Mouse (Mus musculus) heart, postnatal 0 days (tissue): ENCODE results near the gene Fbxl12. TPM values are rescaled to one million over a fixed set of nuclear protein-coding genes. Genes with fewer than 3 reads are reported as not detected.
A peak's percentile ranks its signal among the peaks of the same experiment; 100 is the strongest.

Source experiments
- ATAC-seq: fragments of 200-750 bp; cut with Nextera tagmentation; 2 replicates; pipeline ENCODE4 v1.8.0; 2017; ENCODE audit warnings: low read depth, moderate number of reproducible peaks, moderate library complexity; ENCODE audit not compliant: insufficient read depth
- DNase-seq: peaks from one replicate; pipeline ENCODE4 v3.0.0-alpha.2; 2016; ENCODE audit warnings: low spot score
- H3K27ac ChIP-seq: fragments of 300-500 bp; sonication (generic); 2 replicates; pipeline ENCODE4 v1.5.1; 2014; ENCODE audit warnings: low read depth, mild to moderate bottlenecking
- H3K27me3 ChIP-seq: fragments of 300-500 bp; sonication (generic); 2 replicates; pipeline ENCODE4 v1.6.1; 2014; ENCODE audit warnings: low read length, mixed read lengths; ENCODE audit not compliant: control insufficient read depth, insufficient read depth
- H3K36me3 ChIP-seq: fragments of 300-500 bp; sonication (generic); replicated peaks from 2 replicates; pipeline ENCODE4 v1.6.1; 2014; ENCODE audit warnings: low read length, mixed read lengths; ENCODE audit not compliant: control insufficient read depth, insufficient read depth
- H3K4me1 ChIP-seq: fragments of 300-500 bp; sonication (generic); 2 replicates; pipeline ENCODE4 v1.6.1; 2014; ENCODE audit warnings: antibody characterized with exemption; ENCODE audit not compliant: control insufficient read depth, insufficient read depth
- H3K4me2 ChIP-seq: fragments of 300-500 bp; sonication (generic); 2 replicates; pipeline ENCODE4 v1.6.1; 2014; ENCODE audit warnings: low read depth, mild to moderate bottlenecking, low read length, moderate library complexity
- H3K4me3 ChIP-seq: fragments of 300-500 bp; sonication (generic); 2 replicates; pipeline ENCODE4 v1.5.1; 2014; ENCODE audit warnings: low read depth, low read length
- H3K9ac ChIP-seq: fragments of 300-500 bp; sonication (generic); replicated peaks from 2 replicates; pipeline ENCODE4 v1.6.1; 2014; ENCODE audit warnings: low read depth, low read length, mixed read lengths
- H3K9me3 ChIP-seq: fragments of 300-500 bp; sonication (generic); replicated peaks from 2 replicates; pipeline ENCODE4 v1.6.1; 2016; ENCODE audit warnings: low read length; ENCODE audit not compliant: control insufficient read depth
- CTCF ChIP-seq: IDR thresholded peaks from 2 replicates; pipeline ENCODE4 v1.5.1; 2016; ENCODE audit warnings: antibody characterized with exemption, control low read depth, low read depth
- EP300 ChIP-seq: IDR thresholded peaks from 2 replicates; pipeline ENCODE4 v1.6.1; 2016; ENCODE audit warnings: antibody characterized with exemption, low read depth
- WGBS: fragments of 180-500 bp; shearing (Covaris S2); extraction: QIAGEN DNeasy Blood & Tissue Kit; methylation state at CpG from one replicate; pipeline ENCODE4 v1.1.7; 2014; 5-methylcytosine and 5-hydroxymethylcytosine counted together
- polyA plus RNA-seq: library from polyadenylated mRNA; unstranded; fragments of >200 nt; fragmentation: Nextera tagmentation; extraction: Ambion mirVana; gene quantifications from 2 replicates; pipeline ENCODE4 v1.2.1, GENCODE M21; 2015
- total RNA-seq: library from RNA; depleted of rRNA; stranded (reverse); fragments of >200 nt; gene quantifications from 2 replicates; pipeline ENCODE4 v1.2.3, GENCODE M21; 2014; ENCODE audit warnings: low replicate concordance

The Fbxl12 gene
- total and polyA plus RNA-seq, 2 experiments from 2014 or later: 12.7 to 20.8 TPM

- 0 out of 2 replicates have a peak, but pooled peaks have one; percentile 4 for TF ChIP-seq CTCF
- TF ChIP-seq EP300: no peak
- H3K27ac ChIP-seq: peak overlapping the region; percentile 96
- under 1% methylated on average over 57 of the region's 57 CpGs for WGBS
- H3K4me3 ChIP-seq: peak overlapping the region; percentile 60
- peak overlapping the region; percentile 73 for H3K9ac ChIP-seq
- H3K9me3 ChIP-seq: no peaks in the 10 kb centered on the region; the same call in none of the 2 replicates
- H3K27me3 ChIP-seq: no peaks in the 10 kb centered on the region
- peak overlapping the region; percentile 74 for H3K4me2 ChIP-seq
- no peaks in the 10 kb centered on the region for H3K36me3 ChIP-seq
- ATAC-seq (peak; percentile 90), DNase-seq (peak; percentile 86)
- H3K4me1 ChIP-seq: no peaks in the 10 kb centered on the region
Observed at GRCm38 (mm10) chr9:20607100-20607974, 37.2 kb downstream of the Fbxl12 start.

GRCm38 (mm10) chr9:20606269-20606668, 38.3 kb downstream of the Fbxl12 start:
- Histone ChIP-seq H3K36me3 (no peaks in the 10 kb centered on the region), H3K27ac (no peak overlapping the region), H3K4me1 (no peaks in the 10 kb centered on the region), H3K9me3 (no peaks in the 10 kb centered on the region; the same call in none of the 2 replicates), H3K9ac (no peak overlapping the region), H3K4me2 (no peak overlapping the region), H3K4me3 (no peak overlapping the region), H3K27me3 (no peaks in the 10 kb centered on the region)
- DNase-seq (no peak), ATAC-seq (no peak)
- WGBS: 79% methylated on average over 1 of the region's 1 CpGs
- TF ChIP-seq EP300: no peak
- no peak for TF ChIP-seq CTCF

GRCm38 (mm10) chr9:20601270-20601669, 43.3 kb downstream of the Fbxl12 start:
- Histone ChIP-seq H3K4me2 (no peak overlapping the region), H3K36me3 (peaks cover 4% of the 10 kb centered on the region; the same call in 1 of the 2 replicates), H3K27me3 (no peaks in the 10 kb centered on the region), H3K4me3 (no peak overlapping the region), H3K27ac (no peak overlapping the region), H3K9me3 (no peaks in the 10 kb centered on the region; the same call in 1 of the 2 replicates), H3K4me1 (no peaks in the 10 kb centered on the region), H3K9ac (no peak overlapping the region)
- ATAC-seq (no peak), DNase-seq (no peak)
- TF ChIP-seq CTCF: no peak
- TF ChIP-seq EP300: no peak
- WGBS: 72% methylated on average over 6 of the region's 6 CpGs

- Histone ChIP-seq H3K27me3 (no peaks in the 10 kb centered on the region; the same call in 1 of the 2 replicates), H3K9me3 (0 out of 2 replicates have a peak, but pooled peaks cover 7% of the 10 kb centered on the region), H3K4me1 (no peaks in the 10 kb centered on the region), H3K4me2 (peak within 1 kb of the TSS; percentile 71), H3K9ac (peak within 1 kb of the TSS; percentile 67), H3K4me3 (peak within 1 kb of the TSS; percentile 59), H3K36me3 (peaks cover 2% of the 10 kb centered on the region; the same call in 1 of the 2 replicates), H3K27ac (peak within 1 kb of the TSS; percentile 65)
- DNase-seq (peak; percentile 94), ATAC-seq (peak; percentile 98)
- TF ChIP-seq CTCF (0 out of 2 replicates have a peak, but pooled peaks have one; percentile 10), EP300 (peak; percentile 89)
- WGBS: under 1% methylated on average over 30 of the region's 30 CpGs
Observed at GRCm38 (mm10) chr9:20581175-20581634, 63.4 kb downstream of the Fbxl12 start, which contains the start of gene Zfp846. Zfp846 (plus strand) TSS chr9:20581291.

- WGBS: 76% methylated on average over 2 of the region's 2 CpGs
- Histone ChIP-seq H3K9me3 (no peaks in the 10 kb centered on the region), H3K27ac (no peak overlapping the region), H3K4me1 (no peaks in the 10 kb centered on the region), H3K4me3 (no peak overlapping the region), H3K36me3 (no peaks in the 10 kb centered on the region), H3K4me2 (no peak overlapping the region), H3K9ac (no peak overlapping the region), H3K27me3 (no peaks in the 10 kb centered on the region; the same call in 1 of the 2 replicates)
- no peak for TF ChIP-seq EP300
- no peak for TF ChIP-seq CTCF
- no peak for DNase-seq
- ATAC-seq: no peak
Observed at GRCm38 (mm10) chr9:20576591-20576990, 68.0 kb downstream of the Fbxl12 start.
